Mouse (Mus musculus) liver, embryonic 14.5 days (tissue): ENCODE data around the gene Prickle1. TPM values are rescaled to one million over a fixed set of nuclear protein-coding genes. Genes with fewer than 3 reads are reported as not detected.

Experiments used
- ATAC-seq: fragments of 200-750 bp; cut with Nextera tagmentation; 2 replicates; pipeline ENCODE4 v1.8.0; 2017; ENCODE audit warnings: moderate number of reproducible peaks, mild to moderate bottlenecking, moderate library complexity; ENCODE audit not compliant: insufficient read depth
- DNase-seq, 3 experiments: peaks; one replicate each; pipeline ENCODE4 v3.0.0-alpha.2; 2012 to 2013; ENCODE audit warnings: low read depth in 3 of 3, low spot score in 3 of 3
- H3K27ac ChIP-seq: fragments of 300-500 bp; sonication (generic); 2 replicates; pipeline ENCODE4 v1.5.1; 2014; ENCODE audit warnings: moderate library complexity, mild to moderate bottlenecking, control low read depth, inconsistent platforms
- H3K27me3 ChIP-seq: fragments of 300-500 bp; sonication (generic); 2 replicates; pipeline ENCODE4 v1.6.1; 2014; ENCODE audit warnings: mild to moderate bottlenecking, low read length, moderate library complexity; ENCODE audit not compliant: control insufficient read depth, insufficient read depth
- H3K36me3 ChIP-seq: fragments of 300-500 bp; sonication (generic); replicated peaks from 2 replicates; pipeline ENCODE4 v1.6.1; 2014; ENCODE audit warnings: low read depth; ENCODE audit not compliant: control insufficient read depth, insufficient read depth
- H3K4me1 ChIP-seq, 2 experiments: fragments of 200-500 bp in 1 of 2; fragments of 300-500 bp in 1 of 2; sonication (generic) in 1 of 2; replicated peaks; 2 replicates each; pipeline ENCODE4 v1.6.1; 2012 to 2014; ENCODE audit warnings: antibody characterized with exemption in 1 of 2, inconsistent platforms in 1 of 2, low read length in 1 of 2; ENCODE audit not compliant: control insufficient read depth in 2 of 2, insufficient read depth in 2 of 2
- H3K4me2 ChIP-seq: fragments of 300-500 bp; sonication (generic); 2 replicates; pipeline ENCODE4 v1.6.1; 2014; ENCODE audit warnings: low read depth, mild to moderate bottlenecking, control low read depth, moderate library complexity
- H3K4me3 ChIP-seq, 2 experiments: fragments of 200-500 bp in 1 of 2; fragments of 300-500 bp in 1 of 2; sonication (generic) in 1 of 2; 2 replicates each; pipeline ENCODE4 v1.5.1; 2012 to 2014; ENCODE audit warnings: low read depth in 2 of 2, low read length in 2 of 2, mild to moderate bottlenecking in 2 of 2, control low read depth in 1 of 2, inconsistent platforms in 1 of 2, moderate library complexity in 1 of 2; ENCODE audit not compliant: insufficient read depth in 1 of 2
- H3K9ac ChIP-seq: fragments of 300-500 bp; sonication (generic); replicated peaks from 2 replicates; pipeline ENCODE4 v1.6.1; 2014; ENCODE audit warnings: mild to moderate bottlenecking, control low read depth, moderate library complexity
- H3K9me3 ChIP-seq: fragments of 300-500 bp; sonication (generic); 2 replicates; pipeline ENCODE4 v1.6.1; 2016; ENCODE audit warnings: low read length, mixed read lengths; ENCODE audit not compliant: control insufficient read depth
- CTCF ChIP-seq: IDR thresholded peaks from 2 replicates; pipeline ENCODE4 v1.5.1; 2016; ENCODE audit warnings: antibody characterized with exemption, low read depth, control low read depth
- EP300 ChIP-seq: IDR thresholded peaks from 2 replicates; pipeline ENCODE4 v1.6.1; 2016; ENCODE audit warnings: antibody characterized with exemption, low read depth
- WGBS: fragments of 180-500 bp; shearing (Covaris S2); extraction: QIAGEN DNeasy Blood & Tissue Kit; methylation state at CpG from one replicate; pipeline ENCODE4 v1.1.7; 2014; ENCODE audit not compliant: insufficient replicate concordance; 5-methylcytosine and 5-hydroxymethylcytosine counted together
- polyA plus RNA-seq, 2 experiments: library from polyadenylated mRNA; depleted of rRNA in 1 of 2; stranded (reverse) in 1 of 2; unstranded in 1 of 2; fragments of >200 nt; fragmentation: Nextera tagmentation in 1 of 2; extraction: Ambion mirVana in 1 of 2; gene quantifications; 2 replicates each; pipeline versions ENCODE4 v1.2.1 to v1.2.3; 2012 to 2014

Gene Prickle1
- polyA plus RNA-seq, 2 experiments, result 1.5 to 3.2 TPM

GRCm38 (mm10) chr15:93579100-93579499 is 16.6 kb downstream of the Prickle1 start:
- 75% methylated on average over 9 of the region's 9 CpGs for WGBS
- TF ChIP-seq CTCF, result no peak
- no peak for TF ChIP-seq EP300
- Histone ChIP-seq H3K9me3 (no peaks in the 10 kb centered on the region), H3K4me1 (no peaks in the 10 kb centered on the region), H3K36me3 (no peaks in the 10 kb centered on the region), H3K4me2 (no peak overlapping the region), H3K4me3 (no peak overlapping the region), H3K9ac (no peak overlapping the region), H3K27me3 (no peaks in the 10 kb centered on the region), H3K27ac (no peak overlapping the region)
- DNase-seq, result no peak
- ATAC-seq, result no peak

GRCm38 (mm10) chr15:93576361-93576760 is 19.3 kb downstream of the Prickle1 start:
- ATAC-seq, result no peak
- no peaks in the 10 kb centered on the region for H3K36me3 ChIP-seq
- WGBS, result 77% methylated on average over 9 of the region's 9 CpGs
- no peaks in the 10 kb centered on the region for H3K4me1 ChIP-seq
- no peaks in the 10 kb centered on the region for H3K27me3 ChIP-seq
- H3K9me3 ChIP-seq, result no peaks in the 10 kb centered on the region
- TF ChIP-seq EP300 (no peak), CTCF (no peak)
- no peak overlapping the region for H3K27ac ChIP-seq
- H3K4me2 ChIP-seq, result no peak overlapping the region
- no peak overlapping the region for H3K4me3 ChIP-seq
- no peak overlapping the region for H3K9ac ChIP-seq
- DNase-seq, result no peak

- Histone ChIP-seq H3K9me3 (no peaks in the 10 kb centered on the region), H3K27ac (no peak overlapping the region), H3K4me2 (no peak overlapping the region), H3K4me3 (no peak overlapping the region), H3K27me3 (no peaks in the 10 kb centered on the region), H3K36me3 (no peaks in the 10 kb centered on the region), H3K4me1 (no peaks in the 10 kb centered on the region), H3K9ac (no peak overlapping the region)
- 9% methylated on average over 5 of the region's 5 CpGs for WGBS
- peak; percentile 59 to 63 (median 60) for DNase-seq
- ATAC-seq, result peak; percentile 56; the same call in 1 of the 2 replicates
- no peak for TF ChIP-seq EP300
- TF ChIP-seq CTCF, result peak; percentile 82
Measured at GRCm38 (mm10) chr15:93575884-93576283, 19.8 kb downstream of the Prickle1 start.

- ATAC-seq, result no peak
- H3K36me3 ChIP-seq, result no peaks in the 10 kb centered on the region
- no peak overlapping the region for H3K4me2 ChIP-seq
- DNase-seq, result no peak
- WGBS, result 86% methylated on average over 10 of the region's 10 CpGs
- TF ChIP-seq CTCF (no peak), EP300 (no peak)
- no peak overlapping the region for H3K9ac ChIP-seq
- no peak overlapping the region for H3K4me3 ChIP-seq
- H3K4me1 ChIP-seq, result no peaks in the 10 kb centered on the region
- no peaks in the 10 kb centered on the region for H3K27me3 ChIP-seq
- no peak overlapping the region for H3K27ac ChIP-seq
- H3K9me3 ChIP-seq, result no peaks in the 10 kb centered on the region
Measured at GRCm38 (mm10) chr15:93572889-93573288, 22.8 kb downstream of the Prickle1 start.

- no peak overlapping the region for H3K4me2 ChIP-seq
- ATAC-seq (no peak), DNase-seq (no peak)
- no peaks in the 10 kb centered on the region for H3K9me3 ChIP-seq
- no peaks in the 10 kb centered on the region for H3K27me3 ChIP-seq
- no peak overlapping the region for H3K27ac ChIP-seq
- no peaks in the 10 kb centered on the region for H3K4me1 ChIP-seq
- H3K9ac ChIP-seq, result no peak overlapping the region
- TF ChIP-seq EP300 (no peak), CTCF (no peak)
- no peaks in the 10 kb centered on the region for H3K36me3 ChIP-seq
- H3K4me3 ChIP-seq, result no peak overlapping the region
- 74% methylated on average over 11 of the region's 11 CpGs for WGBS
Measured at GRCm38 (mm10) chr15:93570881-93571495, 24.7 kb downstream of the Prickle1 start.
